Mouse (Mus musculus) CH12.LX (cell line): ENCODE measurements at regions not wholly inside any gene's neighbourhood (a gene's known extent, or its start where the extent isn't known, plus 50 kb on each side); places are given as distances from the start of the nearest gene placed in this dataset.

Source experiments
- DNase-seq: peaks from one replicate; pipeline ENCODE4 v3.0.0-alpha.2; 2013; ENCODE audit errors: extremely low read depth
- H3K27ac ChIP-seq: 2 replicates; pipeline ENCODE4 v1.5.1; 2012; ENCODE audit warnings: low read depth, mild to moderate bottlenecking, control low read depth, moderate library complexity; ENCODE audit not compliant: insufficient read depth
- H3K27me3 ChIP-seq: replicated peaks from 2 replicates; pipeline ENCODE3; 2012; ENCODE audit warnings: inconsistent platforms
- H3K36me3 ChIP-seq, 2 experiments: replicated peaks in 1 of 2; 2 replicates each; pipeline versions ENCODE3 to v1.6.1; 2012; ENCODE audit warnings: inconsistent platforms in 1 of 2, low read length in 1 of 2, mild to moderate bottlenecking in 1 of 2, mixed read lengths in 1 of 2, moderate library complexity in 1 of 2; ENCODE audit not compliant: control insufficient read depth in 1 of 2, insufficient read depth in 1 of 2
- H3K4me1 ChIP-seq, 2 experiments: 2 replicates each; pipeline ENCODE4 v1.6.1; 2012; ENCODE audit warnings: inconsistent platforms in 1 of 2, moderate library complexity in 1 of 2; ENCODE audit not compliant: insufficient read depth in 2 of 2, control insufficient read depth in 1 of 2
- H3K4me2 ChIP-seq: 2 replicates; pipeline ENCODE4 v1.6.1; 2012; ENCODE audit warnings: low read depth, mild to moderate bottlenecking, control low read depth; ENCODE audit not compliant: poor library complexity, insufficient read depth, severe bottlenecking
- H3K4me3 ChIP-seq, 3 experiments: fragments of 150-350 bp in 1 of 3; sonication (generic) in 1 of 3; replicated peaks in 1 of 3; 2 replicates each; pipeline versions ENCODE3 to v1.5.1; 2011 to 2012; ENCODE audit warnings: low read depth in 2 of 3, low read length in 2 of 3, mild to moderate bottlenecking in 2 of 3, moderate library complexity in 2 of 3, control low read depth in 1 of 3, improper control_type of control experiment in 1 of 3, inconsistent platforms in 1 of 3, mixed read lengths in 1 of 3; ENCODE audit not compliant: poor library complexity in 1 of 3
- H3K79me2 ChIP-seq: replicated peaks from 2 replicates; pipeline ENCODE4 v1.6.1; 2012; ENCODE audit warnings: mild to moderate bottlenecking, moderate library complexity; ENCODE audit not compliant: control insufficient read depth, poor library complexity, insufficient read depth, severe bottlenecking; ENCODE audit errors: extremely low read depth
- H3K9ac ChIP-seq: 2 replicates; pipeline ENCODE4 v1.6.1; 2012; ENCODE audit warnings: low read depth, mild to moderate bottlenecking, control low read depth, moderate library complexity; ENCODE audit not compliant: insufficient read depth
- H3K9me3 ChIP-seq: replicated peaks from 2 replicates; pipeline ENCODE3; 2012; ENCODE audit warnings: low read length, inconsistent platforms, mixed read lengths
- BHLHE40 ChIP-seq: IDR thresholded peaks from 2 replicates; pipeline ENCODE4 v1.6.1; 2011; ENCODE audit warnings: mild to moderate bottlenecking, low read depth, low read length, improper control_type of control experiment
- CHD1 ChIP-seq: IDR thresholded peaks from 2 replicates; pipeline ENCODE4 v1.6.1; 2012; ENCODE audit warnings: low read depth, low read length, improper control_type of control experiment, inconsistent platforms
- CHD2 ChIP-seq: IDR thresholded peaks from 2 replicates; pipeline ENCODE4 v1.6.1; 2011; ENCODE audit warnings: low read length, improper control_type of control experiment
- E2F4 ChIP-seq: IDR thresholded peaks from 2 replicates; pipeline ENCODE4 v1.6.1; 2011; ENCODE audit warnings: low read depth, low read length, improper control_type of control experiment; ENCODE audit not compliant: insufficient replicate concordance
- ELF1 ChIP-seq: IDR thresholded peaks from 2 replicates; pipeline ENCODE4 v1.6.1; 2014; ENCODE audit warnings: low read depth, mild to moderate bottlenecking, inconsistent platforms, low read length, improper control_type of control experiment
- EP300 ChIP-seq: IDR thresholded peaks from 2 replicates; pipeline ENCODE4 v1.6.1; 2011; ENCODE audit warnings: low read length, improper control_type of control experiment
- ETS1 ChIP-seq: conservative IDR thresholded peaks from 2 replicates; pipeline ENCODE4 v1.6.1; 2012; ENCODE audit warnings: low read depth, mild to moderate bottlenecking, inconsistent platforms, low read length, improper control_type of control experiment, moderate library complexity
- JUN ChIP-seq: IDR thresholded peaks from 2 replicates; pipeline ENCODE4 v1.6.1; 2011; ENCODE audit warnings: low read depth, mild to moderate bottlenecking, low read length, improper control_type of control experiment, moderate library complexity; ENCODE audit not compliant: insufficient read depth
- MAFK ChIP-seq: IDR thresholded peaks from 2 replicates; pipeline ENCODE4 v1.6.1; 2011; ENCODE audit warnings: low read length, improper control_type of control experiment; ENCODE audit not compliant: insufficient replicate concordance
- MAX ChIP-seq: IDR thresholded peaks from 2 replicates; pipeline ENCODE4 v1.6.1; 2011; ENCODE audit warnings: low read length, improper control_type of control experiment
- MYC ChIP-seq: IDR thresholded peaks from 2 replicates; pipeline ENCODE4 v1.6.1; 2011; ENCODE audit warnings: low read depth, mild to moderate bottlenecking, improper control_type of control experiment, low read length
- NRF1 ChIP-seq: IDR thresholded peaks from 2 replicates; pipeline ENCODE4 v1.6.1; 2014; ENCODE audit warnings: low read depth, mild to moderate bottlenecking, inconsistent platforms, low read length, improper control_type of control experiment, moderate library complexity
- PAX5 ChIP-seq: IDR thresholded peaks from 2 replicates; pipeline ENCODE4 v1.6.1; 2012; ENCODE audit warnings: low read length, inconsistent platforms, mixed read lengths
- POLR2A ChIP-seq: IDR thresholded peaks from 2 replicates; pipeline ENCODE4 v1.6.1; 2011; ENCODE audit warnings: low read depth, mild to moderate bottlenecking, improper control_type of control experiment, low read length
- POLR2AphosphoS2 ChIP-seq: IDR thresholded peaks from 2 replicates; pipeline ENCODE4 v1.6.1; 2011; ENCODE audit warnings: low read depth, low read length, improper control_type of control experiment
- RCOR1 ChIP-seq: conservative IDR thresholded peaks from 2 replicates; pipeline ENCODE4 v1.6.1; 2012; ENCODE audit warnings: low read depth, mild to moderate bottlenecking, inconsistent platforms, low read length, improper control_type of control experiment
- SMC3 ChIP-seq: IDR thresholded peaks from 2 replicates; pipeline ENCODE4 v1.6.1; 2011; ENCODE audit warnings: low read depth, low read length, improper control_type of control experiment
- TBP ChIP-seq: conservative IDR thresholded peaks from 2 replicates; pipeline ENCODE4 v1.6.1; 2011; ENCODE audit warnings: low read depth, low read length, improper control_type of control experiment
- USF1 ChIP-seq: IDR thresholded peaks from 2 replicates; pipeline ENCODE4 v1.6.1; 2014; ENCODE audit warnings: low read depth, mild to moderate bottlenecking, inconsistent platforms, low read length, improper control_type of control experiment
- ZC3H11A ChIP-seq: IDR thresholded peaks from 2 replicates; pipeline ENCODE4 v1.6.1; 2012; ENCODE audit warnings: low read depth, mild to moderate bottlenecking, inconsistent platforms, low read length, improper control_type of control experiment
- ZMIZ1 ChIP-seq: IDR thresholded peaks from 2 replicates; pipeline ENCODE4 v1.6.1; 2012; ENCODE audit warnings: low read depth, mild to moderate bottlenecking, inconsistent platforms, low read length, improper control_type of control experiment
- ZNF384 ChIP-seq: IDR thresholded peaks from 2 replicates; pipeline ENCODE4 v1.6.1; 2012; ENCODE audit warnings: low read depth, low read length, improper control_type of control experiment, inconsistent platforms
- dilution Hi-C: fragments of 300-500 bp; cut with MboI; formaldehyde crosslinking; loops from 2 replicates; pipeline ENCODE4 v1.14.3; 2020; ENCODE audit warnings: low sequenced_read_pairs; ENCODE audit not compliant: extremely low pct_unique_long_range_greater_than_20kb, extremely low pct_ligation_motif_present
- in situ Hi-C: fragments of 300-500 bp; cut with MboI; formaldehyde crosslinking; loops from 3 replicates; pipeline ENCODE4 v1.14.3; 2019; ENCODE audit warnings: low sequenced_read_pairs, low pct_ligation_motif_present, low pct_unique_long_range_greater_than_20kb, mixed read lengths

- no peak for DNase-seq
- no peaks in the 10 kb centered on the region for H3K36me3 ChIP-seq
- no peak overlapping the region for H3K4me2 ChIP-seq
- no peaks in the 10 kb centered on the region for H3K79me2 ChIP-seq
- no peaks in the 10 kb centered on the region for H3K4me1 ChIP-seq
- no peak overlapping the region for H3K4me3 ChIP-seq
- dilution Hi-C loops = no loop called here
- TF ChIP-seq PAX5 (no peak), NRF1 (no peak), ZMIZ1 (no peak), POLR2AphosphoS2 (no peak), TBP (no peak), MYC (no peak), CHD2 (no peak), USF1 (no peak), ZNF384 (no peak), CHD1 (no peak), POLR2A (no peak), E2F4 (no peak), BHLHE40 (no peak), ELF1 (no peak), EP300 (no peak)
- H3K9me3 ChIP-seq = no peaks in the 10 kb centered on the region
- in situ Hi-C loops = no loop called here
- H3K27ac ChIP-seq = no peak overlapping the region
- H3K27me3 ChIP-seq = no peaks in the 10 kb centered on the region
- no peak overlapping the region for H3K9ac ChIP-seq
Measured at GRCm38 (mm10) chr2:48601855-48602254, 212.1 kb upstream of the Acvr2a start.

GRCm38 (mm10) chr2:48609466-48609865, 204.4 kb upstream of the Acvr2a start:
- no peak overlapping the region for H3K4me3 ChIP-seq
- H3K9ac ChIP-seq = no peak overlapping the region
- H3K27ac ChIP-seq = no peak overlapping the region
- DNase-seq = no peak
- in situ Hi-C loops = no loop called here
- dilution Hi-C loops = no loop called here
- H3K4me2 ChIP-seq = no peak overlapping the region
- no peak for TF ChIP-seq ETS1
- no peak for TF ChIP-seq ZC3H11A
- TF ChIP-seq JUN = no peak
- TF ChIP-seq POLR2AphosphoS2 = no peak
- no peak for TF ChIP-seq CHD1
- no peak for TF ChIP-seq USF1
- TF ChIP-seq E2F4 = no peak
- no peak for TF ChIP-seq SMC3
- TF ChIP-seq NRF1 = no peak
- no peak for TF ChIP-seq POLR2A
- no peak for TF ChIP-seq RCOR1
- no peak for TF ChIP-seq ZMIZ1
- TF ChIP-seq MAX = no peak
- no peak for TF ChIP-seq CHD2
- TF ChIP-seq MAFK = no peak
- H3K4me1 ChIP-seq = peaks cover 2 to 12% of the 10 kb centered on the region in 2 experiments; a peak in 1 of 4 replicates
- H3K79me2 ChIP-seq = no peaks in the 10 kb centered on the region
- no peaks in the 10 kb centered on the region for H3K9me3 ChIP-seq
- H3K27me3 ChIP-seq = no peaks in the 10 kb centered on the region
- H3K36me3 ChIP-seq = no peaks in the 10 kb centered on the region
